Comparison of ENCODE assay signal across 9 mouse cellular contexts in genomic region chr19:7113574-7113973, GRCm38 (mm10). TPM values are rescaled to one million over a fixed set of nuclear protein-coding genes. Genes with fewer than 3 reads are reported as not detected.
DNase-seq lines count a peak whose midpoint lies in the region; ATAC-seq and TF ChIP-seq lines count a peak whose summit lies in the region.
"Had no signal": no experiment of that assay in that cellular context is flagged by ENCODE, and none has a peak within 500 bp of the region (broad histone marks: within the 10 kb centered on the region; RNA-seq: fewer than 3 reads in every experiment).

No protein-coding gene starts in this region.

- H3K27me3 ChIP-seq in embryonic facial prominence, embryonic 15.5 days, result peaks cover 3% of the 10 kb centered on the region; the same call in 1 of the 2 replicates
- no peaks in the 10 kb centered on the region for H3K27me3 ChIP-seq in hindbrain, embryonic 15.5 days
- peaks cover 28% of the 10 kb centered on the region; the same call in 1 of the 2 replicates for H3K27me3 ChIP-seq in neural tube, embryonic 13.5 days

- H3K4me2 ChIP-seq in embryonic facial prominence, embryonic 15.5 days (replicated peaks), result no peak overlapping the region
- H3K4me2 ChIP-seq in hindbrain, embryonic 15.5 days, result no peak overlapping the region
- no peak overlapping the region for H3K4me2 ChIP-seq in neural tube, embryonic 13.5 days
- H3K4me2 ChIP-seq: heart, embryonic 11.5 days had no signal

- no peak overlapping the region for H3K4me3 ChIP-seq in left cerebral cortex, adult 2 months
- no peak overlapping the region for H3K4me3 ChIP-seq in embryonic facial prominence, embryonic 15.5 days (replicated peaks)
- no peak overlapping the region for H3K4me3 ChIP-seq in hindbrain, embryonic 15.5 days
- no peak overlapping the region for H3K4me3 ChIP-seq in neural tube, embryonic 13.5 days

- DNase-seq in left cerebral cortex, adult 2 months (ENCODE audit: extremely low spot score in 1 of 2, low spot score in 2 of 2), result no peak
- DNase-seq in left cerebral cortex, postnatal 10 days (ENCODE audit: extremely low spot score in 1 of 2, low spot score in 2 of 2), result no peak
- no peak for DNase-seq in cerebellum, postnatal 36 days
- no peak for DNase-seq in cerebellum, postnatal 14 days
- DNase-seq in spleen, postnatal 14 days (ENCODE audit: low spot score in 2 of 2), result no peak

- no peak overlapping the region for H3K9ac ChIP-seq in embryonic facial prominence, embryonic 15.5 days
- no peak overlapping the region for H3K9ac ChIP-seq in hindbrain, embryonic 15.5 days
- H3K9ac ChIP-seq in neural tube, embryonic 13.5 days, result peak overlapping the region; percentile 35

- intact Hi-C loops in left cerebral cortex, adult 2 months (cut with DNase I), result no loop called here
- intact Hi-C loops in left cerebral cortex, postnatal 10 days (cut with DNase I), result no loop called here

- peaks cover 68% of the 10 kb centered on the region for H3K4me1 ChIP-seq in embryonic facial prominence, embryonic 15.5 days
- H3K4me1 ChIP-seq in hindbrain, embryonic 15.5 days (replicated peaks), result peaks cover 56% of the 10 kb centered on the region
- peaks cover 87% of the 10 kb centered on the region for H3K4me1 ChIP-seq in neural tube, embryonic 13.5 days (replicated peaks)

- TF ChIP-seq CTCF in left cerebral cortex, adult 2 months (IDR thresholded peaks at IDR 0.05), result no peak

- no peak for ATAC-seq in embryonic facial prominence, embryonic 15.5 days (ENCODE audit: insufficient number of reproducible peaks, low FRiP score, low TSS enrichment, low read depth)
- ATAC-seq in hindbrain, embryonic 15.5 days (ENCODE audit: low FRiP score, low read depth), result no peak
- no peak for ATAC-seq in neural tube, embryonic 13.5 days (ENCODE audit: low read depth)

- WGBS in embryonic facial prominence, embryonic 15.5 days, result 31% methylated on average over 13 of the region's 14 CpGs
- WGBS in hindbrain, embryonic 15.5 days, result 19% methylated on average over 14 of the region's 14 CpGs
- 12% methylated on average over 14 of the region's 14 CpGs for WGBS in neural tube, embryonic 13.5 days

- no peaks in the 10 kb centered on the region for H3K9me3 ChIP-seq in embryonic facial prominence, embryonic 15.5 days (replicated peaks)
- H3K9me3 ChIP-seq in hindbrain, embryonic 15.5 days, result no peaks in the 10 kb centered on the region
- no peaks in the 10 kb centered on the region for H3K9me3 ChIP-seq in neural tube, embryonic 13.5 days

- peak overlapping the region; percentile 40 for H3K27ac ChIP-seq in left cerebral cortex, adult 2 months
- peak overlapping the region; percentile 22; the same call in 1 of the 2 replicates for H3K27ac ChIP-seq in embryonic facial prominence, embryonic 15.5 days (replicated peaks)
- peak overlapping the region; percentile 49; the same call in 1 of the 2 replicates for H3K27ac ChIP-seq in hindbrain, embryonic 15.5 days (replicated peaks)
- peak overlapping the region; percentile 54 for H3K27ac ChIP-seq in neural tube, embryonic 13.5 days (replicated peaks)

- no peaks in the 10 kb centered on the region for H3K36me3 ChIP-seq in embryonic facial prominence, embryonic 15.5 days
- no peaks in the 10 kb centered on the region for H3K36me3 ChIP-seq in hindbrain, embryonic 15.5 days
- no peaks in the 10 kb centered on the region for H3K36me3 ChIP-seq in neural tube, embryonic 13.5 days

RNA-seq across cellular contexts. Expression of gene Flrt1, which starts 8.0 kb away (rescaled TPM):
- total RNA-seq in left cerebral cortex, adult 2 months (2021), result 10 to 100 TPM; 41.4 to 43.0 TPM
- total RNA-seq in left cerebral cortex, postnatal 10 days (2021), result 10 to 100 TPM; 23.0 to 26.0 TPM
- polyA plus RNA-seq in embryonic facial prominence, embryonic 15.5 days (2015; fragmentation: Nextera tagmentation; extraction: Ambion mirVana), result 13.5 and 19.2 TPM in 2 replicates
- 9.8 and 11.1 TPM in 2 replicates for polyA plus RNA-seq in hindbrain, embryonic 15.5 days (2015; fragmentation: Nextera tagmentation; extraction: Ambion mirVana)
- polyA plus RNA-seq in neural tube, embryonic 13.5 days (2015; fragmentation: Nextera tagmentation; extraction: Ambion mirVana), result 9.6 and 10.9 TPM in 2 replicates

RNA-seq across cellular contexts. Expression of gene Macrod1, which starts 57.0 kb away (rescaled TPM):
- 10 to 100 TPM; 13.3 to 15.7 TPM for total RNA-seq in left cerebral cortex, adult 2 months (2021)
- total RNA-seq in left cerebral cortex, postnatal 10 days (2021), result 1 to 10 TPM; 8.0 to 8.9 TPM
- polyA plus RNA-seq in embryonic facial prominence, embryonic 15.5 days (2015; fragmentation: Nextera tagmentation; extraction: Ambion mirVana), result 22.1 and 26.6 TPM in 2 replicates
- polyA plus RNA-seq in hindbrain, embryonic 15.5 days (2015; fragmentation: Nextera tagmentation; extraction: Ambion mirVana), result 5.5 and 6.1 TPM in 2 replicates
- polyA plus RNA-seq in neural tube, embryonic 13.5 days (2015; fragmentation: Nextera tagmentation; extraction: Ambion mirVana), result 4.4 and 5.2 TPM in 2 replicates
